Mouse (Mus musculus) cortical plate, adult 2 months (tissue): ENCODE data around the gene Kif24. TPM values are rescaled to one million over a fixed set of nuclear protein-coding genes. Genes with fewer than 3 reads are reported as not detected.

ENCODE experiments used
- H3K27ac ChIP-seq: fragments of 200-500 bp; 2 replicates; pipeline ENCODE4 v1.5.1; 2012; ENCODE audit warnings: low read length, control low read depth, inconsistent platforms; ENCODE audit not compliant: insufficient read depth
- H3K4me1 ChIP-seq: fragments of 200-500 bp; 2 replicates; pipeline ENCODE4 v1.6.1; 2011; ENCODE audit warnings: low read length; ENCODE audit not compliant: control insufficient read depth, insufficient read depth
- H3K4me3 ChIP-seq: fragments of 200-500 bp; 2 replicates; pipeline ENCODE4 v1.5.1; 2011; ENCODE audit warnings: mild to moderate bottlenecking, low read length, control low read depth; ENCODE audit not compliant: insufficient read depth
- CTCF ChIP-seq: fragments of 200-500 bp; IDR thresholded peaks from 2 replicates; pipeline ENCODE4 v1.5.1; 2011; ENCODE audit warnings: mild to moderate bottlenecking, control low read depth, low read length; ENCODE audit not compliant: insufficient read depth; ENCODE audit errors: extremely low read depth
- POLR2A ChIP-seq: fragments of 200-500 bp; IDR thresholded peaks from 2 replicates; pipeline ENCODE4 v1.6.1; 2011; ENCODE audit warnings: mild to moderate bottlenecking, low read length, control low read depth; ENCODE audit not compliant: insufficient read depth; ENCODE audit errors: extremely low read depth
- polyA plus RNA-seq: library from polyadenylated mRNA; depleted of rRNA; stranded (reverse); fragments of >200 nt; gene quantifications from 2 replicates; pipeline ENCODE4 v1.2.3, GENCODE M21; 2012

The Kif24 gene
- polyA plus RNA-seq, 1 experiment = 0.56 TPM

DNA sequence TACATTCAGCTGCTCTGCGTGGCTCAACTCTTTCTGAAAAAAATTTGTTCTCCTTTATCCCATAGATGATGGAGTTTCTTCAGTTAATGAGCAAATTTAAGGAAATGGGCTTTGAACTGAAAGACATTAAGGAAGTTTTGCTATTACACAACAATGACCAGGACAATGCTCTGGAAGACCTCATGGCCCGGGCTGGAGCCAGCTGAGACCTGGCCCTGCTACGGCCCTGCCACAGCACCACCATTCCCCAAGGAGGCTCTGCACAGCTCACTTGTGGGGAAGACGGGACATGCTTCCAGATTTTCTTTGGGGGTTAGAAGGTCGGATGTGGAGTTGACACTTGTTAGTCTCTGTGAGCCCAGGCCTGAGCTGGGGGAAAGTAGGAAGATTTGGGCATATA lies 76.1 kb downstream of the Kif24 start:
- no peak overlapping the region for H3K4me3 ChIP-seq
- H3K27ac ChIP-seq = no peak overlapping the region
- TF ChIP-seq POLR2A = no peak
- TF ChIP-seq CTCF = no peak
- peaks cover 3% of the 10 kb centered on the region; the same call in 1 of the 2 replicates for H3K4me1 ChIP-seq

GRCm38 (mm10) chr4:41387755-41388469 lies 76.8 kb downstream of the Kif24 start:
- H3K4me3 ChIP-seq = no peak overlapping the region
- no peak overlapping the region for H3K27ac ChIP-seq
- TF ChIP-seq POLR2A = no peak
- TF ChIP-seq CTCF = no peak
- H3K4me1 ChIP-seq = peaks cover 3% of the 10 kb centered on the region; the same call in 1 of the 2 replicates

DNA sequence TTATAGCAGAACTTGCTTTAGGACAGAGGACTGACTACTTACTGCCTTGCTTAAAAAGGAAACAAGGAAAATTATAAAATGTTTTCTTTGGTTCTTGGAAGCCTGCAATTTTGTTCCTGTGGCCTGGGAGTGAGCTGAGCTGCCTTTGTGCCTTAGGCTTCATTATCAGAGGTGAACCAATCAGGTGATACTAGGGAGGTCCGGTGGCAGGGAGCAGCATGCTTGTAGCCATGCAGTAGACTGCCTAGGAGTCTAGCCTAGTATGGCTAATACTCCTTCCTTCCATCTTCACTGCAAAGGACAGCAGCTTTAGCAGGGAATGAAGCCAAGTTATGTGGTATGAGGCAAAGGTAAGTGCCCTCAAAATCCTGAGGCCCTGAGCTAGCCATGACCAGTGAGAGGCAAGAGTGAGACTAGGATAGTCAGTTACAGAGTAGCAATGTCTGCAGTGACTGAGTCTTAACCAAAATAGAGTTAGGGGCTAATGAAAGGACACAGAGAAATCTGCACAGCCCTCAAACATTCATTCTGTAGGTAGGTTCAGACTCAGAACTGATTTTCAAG lies 78.2 kb downstream of the Kif24 start:
- H3K4me3 ChIP-seq = no peak overlapping the region
- peaks cover 3% of the 10 kb centered on the region; the same call in 1 of the 2 replicates for H3K4me1 ChIP-seq
- no peak for TF ChIP-seq POLR2A
- no peak for TF ChIP-seq CTCF
- no peak overlapping the region for H3K27ac ChIP-seq

DNA sequence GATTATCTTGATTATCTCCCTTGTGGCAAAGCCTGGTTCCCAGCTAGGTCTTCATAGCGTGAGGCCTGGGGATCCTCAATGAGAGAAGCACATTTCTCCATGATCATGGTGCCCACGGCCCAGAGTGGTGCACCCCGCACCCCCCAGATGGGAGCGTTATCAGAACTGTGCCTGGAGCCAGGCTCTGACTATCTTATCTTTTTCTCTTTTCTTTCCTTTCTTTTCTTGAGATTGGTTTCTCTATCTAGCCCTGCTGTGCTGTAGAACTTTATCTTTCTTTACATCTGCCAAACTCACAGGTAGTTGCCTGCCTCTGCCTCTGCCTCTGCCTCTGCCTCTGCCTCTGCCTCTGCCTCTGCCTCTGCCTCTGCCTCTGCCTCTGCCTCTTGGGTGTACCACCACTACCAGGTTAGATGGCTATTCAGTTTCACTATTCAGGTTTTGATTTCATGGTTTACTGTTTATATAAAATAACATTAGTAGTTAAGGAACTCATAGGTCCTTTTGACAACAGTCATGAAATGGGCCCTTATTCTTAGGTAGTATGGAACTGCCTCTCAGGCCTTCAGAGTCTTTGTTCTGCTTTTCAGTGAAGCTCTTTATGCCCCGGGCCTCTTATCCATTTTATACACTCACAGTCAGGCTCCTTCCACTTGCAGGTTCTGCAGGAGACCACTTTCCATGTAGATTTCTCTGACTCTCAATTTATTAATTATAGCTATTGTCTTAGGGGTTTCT lies 83.3 kb downstream of the Kif24 start:
- Histone ChIP-seq H3K4me3 (no peak overlapping the region), H3K27ac (no peak overlapping the region), H3K4me1 (peaks cover 1% of the 10 kb centered on the region; the same call in 1 of the 2 replicates)
- TF ChIP-seq POLR2A (no peak), CTCF (no peak)

DNA sequence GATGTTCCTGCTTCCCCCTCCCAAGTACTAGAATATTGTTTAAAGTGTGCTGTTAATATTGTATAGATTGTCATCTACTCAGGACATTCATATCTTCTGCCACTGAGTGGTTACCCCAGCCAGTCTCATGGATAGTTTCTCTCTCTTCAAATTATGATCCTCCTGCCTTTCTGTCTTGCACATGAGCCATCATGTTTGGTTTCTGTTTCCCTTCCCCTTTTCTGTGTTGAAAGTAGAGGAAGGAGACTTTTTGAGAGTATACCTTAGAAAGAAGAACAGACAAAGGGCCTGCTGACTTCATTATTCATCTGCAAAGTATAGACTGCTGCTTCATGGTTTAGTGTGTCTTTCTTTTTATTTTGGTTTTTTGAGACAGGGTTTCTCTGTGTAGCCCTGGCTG lies 87.1 kb downstream of the Kif24 start:
- H3K4me1 ChIP-seq = peaks cover 1% of the 10 kb centered on the region; the same call in 1 of the 2 replicates
- H3K4me3 ChIP-seq = no peak overlapping the region
- no peak overlapping the region for H3K27ac ChIP-seq
- TF ChIP-seq POLR2A (no peak), CTCF (no peak)

DNA sequence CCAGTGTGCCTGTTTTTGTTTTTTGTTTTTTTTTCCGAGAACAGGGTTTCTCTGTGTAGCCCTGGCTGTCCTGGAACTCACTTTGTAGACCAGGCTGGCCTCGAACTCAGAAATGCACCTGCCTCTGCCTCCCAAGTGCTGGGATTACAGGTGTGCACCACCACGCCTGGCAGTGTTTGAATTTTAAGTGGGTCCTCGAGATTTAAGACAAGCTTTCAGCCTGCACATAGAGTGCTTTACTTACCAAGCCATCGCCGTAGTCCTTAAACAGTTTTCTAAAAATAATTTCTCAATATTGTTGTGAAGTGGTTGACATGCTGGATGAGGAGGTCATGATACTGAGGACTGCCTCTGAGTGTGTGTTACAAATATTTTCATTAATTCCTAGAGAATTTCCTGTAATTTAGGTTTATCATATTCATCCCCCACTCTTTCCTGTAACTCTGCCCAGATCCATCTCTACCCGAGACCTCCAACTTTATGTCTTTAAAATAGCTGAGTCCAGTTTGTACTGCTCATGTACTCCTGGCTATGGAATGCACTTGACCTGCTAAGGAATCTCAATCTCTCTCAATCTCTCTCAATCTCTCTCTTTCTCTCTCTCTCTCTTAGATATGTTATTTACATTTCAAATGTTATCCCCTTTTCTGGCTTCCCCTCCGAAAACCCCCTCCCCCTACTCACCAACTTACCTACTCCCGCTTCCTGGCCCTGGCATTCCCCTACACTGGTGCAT lies 94.8 kb downstream of the Kif24 start:
- H3K4me3 ChIP-seq = no peak overlapping the region
- no peak for TF ChIP-seq CTCF
- TF ChIP-seq POLR2A = no peak
- no peak overlapping the region for H3K27ac ChIP-seq

GRCm38 (mm10) chr4:41368198-41368597 lies 96.5 kb downstream of the Kif24 start:
- Histone ChIP-seq H3K4me3 (no peak overlapping the region), H3K4me1 (0 out of 2 replicates have a peak, but pooled peaks cover 2% of the 10 kb centered on the region), H3K27ac (no peak overlapping the region)
- TF ChIP-seq CTCF (no peak), POLR2A (no peak)

More for the DNA sequence above, 94.8 kb downstream of the Kif24 start:
- 0 out of 2 replicates have a peak, but pooled peaks cover 2% of the 10 kb centered on the region for H3K4me1 ChIP-seq

DNA sequence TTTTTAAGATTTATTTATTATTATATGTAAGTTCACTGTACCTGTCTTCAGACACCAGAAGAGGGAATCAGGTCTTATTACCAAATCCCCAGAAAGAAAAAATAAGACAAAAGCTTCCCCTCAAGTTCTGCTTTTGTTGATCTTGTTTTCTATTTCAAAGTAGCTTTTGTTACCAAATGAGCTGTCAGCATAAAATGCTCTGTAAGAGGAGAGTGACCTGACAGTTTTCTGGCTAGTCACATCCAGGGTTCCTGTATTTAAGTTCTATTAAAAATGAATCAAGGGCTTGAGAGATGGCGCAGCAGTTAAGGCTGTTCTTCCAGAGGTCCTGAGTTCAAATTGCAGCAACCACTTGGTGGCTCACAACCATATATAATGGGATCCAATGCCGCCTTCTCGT lies 103.6 kb downstream of the Kif24 start:
- Histone ChIP-seq H3K27ac (no peak overlapping the region), H3K4me3 (no peak overlapping the region), H3K4me1 (no peaks in the 10 kb centered on the region; the same call in 1 of the 2 replicates)
- TF ChIP-seq CTCF (no peak), POLR2A (no peak)

DNA sequence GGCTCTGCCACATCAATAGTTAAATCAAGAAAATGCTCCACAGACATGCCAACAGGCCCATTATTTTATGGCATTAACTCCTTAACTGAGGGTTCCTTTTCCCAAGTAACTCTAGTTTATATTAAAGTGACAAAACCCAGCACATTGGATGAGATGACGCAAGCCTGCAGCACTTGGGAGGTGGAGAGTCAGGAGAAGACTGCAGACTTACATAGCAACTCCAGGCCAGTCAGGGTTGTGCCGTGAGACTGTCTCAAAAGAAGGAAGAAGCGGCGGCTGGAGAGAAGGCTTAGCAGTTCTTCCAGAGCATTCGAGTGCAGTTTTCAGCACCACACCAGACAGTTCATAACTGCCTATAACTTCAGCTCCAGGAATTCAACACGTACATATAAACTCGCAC lies 105.3 kb downstream of the Kif24 start:
- TF ChIP-seq POLR2A (no peak), CTCF (no peak)
- Histone ChIP-seq H3K27ac (no peak overlapping the region), H3K4me3 (no peak overlapping the region), H3K4me1 (no peaks in the 10 kb centered on the region; the same call in 1 of the 2 replicates)
